In genomic region chr2:52036929-52037595, GRCm38 (mm10) we compare ENCODE assay signal across 8 mouse cellular contexts. TPM values are rescaled to one million over a fixed set of nuclear protein-coding genes. Genes with fewer than 3 reads are reported as not detected.
DNase-seq lines count a peak whose midpoint lies in the region; ATAC-seq and TF ChIP-seq lines count a peak whose summit lies in the region.

No protein-coding gene starts in this region.

- no peak for TF ChIP-seq CTCF in brain, embryonic 14.5 days (IDR thresholded peaks at IDR 0.05; ENCODE audit: borderline replicate concordance, extremely low read depth, insufficient read depth, insufficient read length)

- H3K9me3 ChIP-seq in hindbrain, embryonic 12.5 days (replicated peaks), result no peaks in the 10 kb centered on the region
- H3K9me3 ChIP-seq in midbrain, embryonic 13.5 days, result no peaks in the 10 kb centered on the region; the same call in 1 of the 2 replicates

- no peak overlapping the region for H3K9ac ChIP-seq in hindbrain, embryonic 12.5 days
- no peak overlapping the region for H3K9ac ChIP-seq in midbrain, embryonic 13.5 days (replicated peaks)

- H3K4me2 ChIP-seq in hindbrain, embryonic 12.5 days (replicated peaks), result peak overlapping the region; percentile 62
- peak overlapping the region; percentile 61 for H3K4me2 ChIP-seq in midbrain, embryonic 13.5 days (replicated peaks)

- no peaks in the 10 kb centered on the region for H3K27me3 ChIP-seq in hindbrain, embryonic 12.5 days
- no peaks in the 10 kb centered on the region; the same call in 1 of the 2 replicates for H3K27me3 ChIP-seq in midbrain, embryonic 13.5 days

- peak overlapping the region; percentile 42; the same call in 1 of the 2 replicates for H3K4me3 ChIP-seq in hindbrain, embryonic 12.5 days
- H3K4me3 ChIP-seq in midbrain, embryonic 13.5 days (replicated peaks), result no peak overlapping the region

- no peak for TF ChIP-seq POLR2A in brain, embryonic 14.5 days (IDR thresholded peaks at IDR 0.05; ENCODE audit: borderline replicate concordance, extremely low read depth, insufficient read depth, insufficient read length, poor library complexity, severe bottlenecking)

- 0 out of 2 replicates have a peak overlapping the region, but pooled peaks have one; percentile 3 for H3K27ac ChIP-seq in hindbrain, embryonic 12.5 days
- no peak overlapping the region for H3K27ac ChIP-seq in midbrain, embryonic 13.5 days

- ATAC-seq in hindbrain, embryonic 12.5 days (ENCODE audit: low FRiP score), result peak; percentile 83
- ATAC-seq in midbrain, embryonic 13.5 days, result peak; percentile 83

- DNase-seq in heart, adult 11 months, result peak; percentile 55
- DNase-seq in heart, postnatal 25 days (ENCODE audit: low spot score), result no peak
- DNase-seq in brain, embryonic 14.5 days (ENCODE audit: low read depth), result peak; percentile 56
- no peak for DNase-seq in gastrocnemius, adult 18-20 months (ENCODE audit: low spot score)
- no peak for DNase-seq in adrenal gland, postnatal 25 days
- no peak for DNase-seq in gastrocnemius, postnatal 10 days

- H3K4me1 ChIP-seq in hindbrain, embryonic 12.5 days, result peaks cover 16% of the 10 kb centered on the region
- H3K4me1 ChIP-seq in midbrain, embryonic 13.5 days (replicated peaks), result peaks cover 16% of the 10 kb centered on the region

- no peaks in the 10 kb centered on the region for H3K36me3 ChIP-seq in hindbrain, embryonic 12.5 days
- H3K36me3 ChIP-seq in midbrain, embryonic 13.5 days, result no peaks in the 10 kb centered on the region

- intact Hi-C loops in heart, postnatal 25 days (cut with DNase I), result no loop called here

- 30% methylated on average over 8 of the region's 11 CpGs for WGBS in hindbrain, embryonic 12.5 days
- 35% methylated on average over 11 of the region's 11 CpGs for WGBS in midbrain, embryonic 13.5 days

RNA-seq across cellular contexts. Expression of gene Tnfaip6, which starts 0.7 kb away (rescaled TPM):
- under 1 TPM; 0.75 to 0.98 TPM for total RNA-seq in heart, postnatal 25 days (2021)
- polyA plus RNA-seq in brain, embryonic 14.5 days (2012; rRNA removed), result 3.0 and 3.8 TPM in 2 replicates
- polyA plus RNA-seq in hindbrain, embryonic 12.5 days (2016; fragmentation: Nextera tagmentation; extraction: Ambion mirVana), result 26.0 and 34.5 TPM in 2 replicates
- polyA plus RNA-seq in midbrain, embryonic 13.5 days (2015; fragmentation: Nextera tagmentation; extraction: Ambion mirVana), result 6.2 and 6.8 TPM in 2 replicates
- 1 to 10 TPM in 1 of 2 experiments, under 1 TPM in 1; 0.48 to 1.5 TPM for total RNA-seq in gastrocnemius, adult 18-20 months (2021)
- not detected in 2 replicates for total RNA-seq in adrenal gland, postnatal 25 days (2021)
- 1 to 10 TPM; 4.5 to 5.2 TPM for total RNA-seq in gastrocnemius, postnatal 10 days (2021)

RNA-seq across cellular contexts. Expression of gene Rif1, which starts 35.6 kb away (rescaled TPM):
- 10 to 100 TPM; 19.2 to 21.7 TPM for total RNA-seq in heart, postnatal 25 days (2021)
- polyA plus RNA-seq in brain, embryonic 14.5 days (2012; rRNA removed), result 18.1 and 20.2 TPM in 2 replicates
- 45.5 and 45.9 TPM in 2 replicates for polyA plus RNA-seq in hindbrain, embryonic 12.5 days (2016; fragmentation: Nextera tagmentation; extraction: Ambion mirVana)
- polyA plus RNA-seq in midbrain, embryonic 13.5 days (2015; fragmentation: Nextera tagmentation; extraction: Ambion mirVana), result 22.3 and 28.7 TPM in 2 replicates
- total RNA-seq in gastrocnemius, adult 18-20 months (2021), result 10 to 100 TPM; 11.1 to 11.8 TPM
- total RNA-seq in adrenal gland, postnatal 25 days (2021), result 35.7 and 48.0 TPM in 2 replicates
- total RNA-seq in gastrocnemius, postnatal 10 days (2021), result 10 to 100 TPM in 1 of 2 experiments, 1 to 10 TPM in 1; 9.8 to 15.4 TPM

Comparison
In these comparisons a context has a peak if more than half of its experiments do, and no peak if none do; other contexts are left out.
1. DNase-seq: peak in heart, adult 11 months (single experiment) and brain, embryonic 14.5 days (single experiment); none in heart, postnatal 25 days (single experiment), gastrocnemius, adult 18-20 months (single experiment), adrenal gland, postnatal 25 days (single experiment) and gastrocnemius, postnatal 10 days (single experiment).